Mouse (Mus musculus) retina, adult 2 months (tissue): ENCODE results near the gene Psmc1.
A peak's percentile ranks its signal among the peaks of the same experiment; 100 is the strongest.

Source experiments
- DNase-seq: peaks from one replicate; pipeline ENCODE4 v3.0.0-alpha.2; 2012; ENCODE audit warnings: low read depth, low spot score

Psmc1 gene

GRCm38 (mm10) chr12:100124913-100125798 lies 15.2 kb downstream of the Psmc1 start:
- DNase-seq, result no peak

GRCm38 (mm10) chr12:100126968-100127865 lies 17.3 kb downstream of the Psmc1 start:
- no peak for DNase-seq

- no peak for DNase-seq
Measured at GRCm38 (mm10) chr12:100127866-100128480, 18.0 kb downstream of the Psmc1 start.

GRCm38 (mm10) chr12:100128522-100128921 lies 18.6 kb downstream of the Psmc1 start:
- DNase-seq, result no peak

- no peak for DNase-seq
Measured at GRCm38 (mm10) chr12:100128961-100129360, 19.0 kb downstream of the Psmc1 start.

GRCm38 (mm10) chr12:100131167-100131566 lies 21.2 kb downstream of the Psmc1 start:
- DNase-seq, result no peak

- peak; percentile 85 for DNase-seq
Measured at GRCm38 (mm10) chr12:100131655-100132054, 21.7 kb downstream of the Psmc1 start.

GRCm38 (mm10) chr12:100134395-100134936 lies 24.5 kb downstream of the Psmc1 start:
- no peak for DNase-seq

- DNase-seq, result no peak
Measured at GRCm38 (mm10) chr12:100135117-100135516, 25.2 kb downstream of the Psmc1 start.

GRCm38 (mm10) chr12:100142848-100143523 lies 33.0 kb downstream of the Psmc1 start:
- DNase-seq, result no peak

- DNase-seq, result no peak
Measured at GRCm38 (mm10) chr12:100143737-100144136, 33.8 kb downstream of the Psmc1 start.

- no peak for DNase-seq
Measured at GRCm38 (mm10) chr12:100144269-100144668, 34.3 kb downstream of the Psmc1 start.

- no peak for DNase-seq
Measured at GRCm38 (mm10) chr12:100152466-100152865, 42.5 kb downstream of the Psmc1 start.

- DNase-seq, result peak; percentile 83
Measured at GRCm38 (mm10) chr12:100159261-100159975, 49.5 kb downstream of the Psmc1 start, which contains the start of gene Nrde2. TSS of gene Nrde2 (minus strand) at chr12:100159653.

- DNase-seq, result no peak
Measured at GRCm38 (mm10) chr12:100164991-100165500, 55.1 kb downstream of the Psmc1 start.

- no peak for DNase-seq
Measured at GRCm38 (mm10) chr12:100166177-100166576, 56.2 kb downstream of the Psmc1 start.

- no peak for DNase-seq
Measured at GRCm38 (mm10) chr12:100166939-100167338, 57.0 kb downstream of the Psmc1 start.

- no peak for DNase-seq
Measured at GRCm38 (mm10) chr12:100167502-100167901, 57.5 kb downstream of the Psmc1 start.

- no peak for DNase-seq
Measured at GRCm38 (mm10) chr12:100167931-100168871, 58.2 kb downstream of the Psmc1 start.
